Mouse (Mus musculus) liver, adult 2 months (tissue): ENCODE measurements around the gene Msh5.

Source experiments
- CTCF ChIP-seq: fragments of 200-500 bp; IDR thresholded peaks from 2 replicates; pipeline ENCODE4 v1.5.1; 2011; ENCODE audit warnings: low read depth, low read length, control low read depth
- POLR2A ChIP-seq: fragments of 200-500 bp; IDR thresholded peaks from 2 replicates; pipeline ENCODE4 v1.6.1; 2011; ENCODE audit warnings: low read length, control low read depth; ENCODE audit not compliant: insufficient read depth; ENCODE audit errors: extremely low read depth

GRCm38 (mm10) chr17:35074097-35074496 lies 27.6 kb upstream of the Msh5 start:
- TF ChIP-seq CTCF: no peak
- no peak for TF ChIP-seq POLR2A
